Mouse (Mus musculus): ENCODE results near the gene Arnt2. TPM values are rescaled to one million over a fixed set of nuclear protein-coding genes. Genes with fewer than 3 reads are reported as not detected.

The Arnt2 gene
- total RNA-seq, 2 experiments from 2014 or later = 132 to 153 TPM

- no peak for DNase-seq
Measured at GRCm38 (mm10) chr7:84240406-84240805, 169.6 kb downstream of the Arnt2 start.

- DNase-seq = no peak
Measured at GRCm38 (mm10) chr7:84237655-84238054, 172.3 kb downstream of the Arnt2 start.

GRCm38 (mm10) chr7:84231396-84231795 lies 178.6 kb downstream of the Arnt2 start:
- DNase-seq = no peak

DNA sequence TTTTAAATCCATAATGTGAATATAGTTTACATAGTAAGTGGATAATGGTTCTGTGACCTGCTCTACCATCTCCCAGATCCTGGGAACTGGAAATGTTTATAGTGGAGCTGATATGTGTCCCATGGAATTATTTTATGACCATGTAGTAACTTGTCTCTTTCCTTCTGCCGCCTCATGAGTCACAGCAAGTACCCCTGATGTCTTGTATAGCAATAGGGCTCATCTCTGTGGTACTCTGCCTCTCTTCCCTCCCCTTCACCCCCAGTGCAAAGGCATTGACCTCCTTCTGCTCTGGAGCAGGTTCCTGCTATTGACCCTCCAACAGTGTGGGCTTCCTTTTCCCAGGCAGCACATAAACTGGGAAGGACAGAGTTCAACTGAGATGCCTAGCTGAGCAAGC lies 182.3 kb downstream of the Arnt2 start:
- no peak for DNase-seq

DNA sequence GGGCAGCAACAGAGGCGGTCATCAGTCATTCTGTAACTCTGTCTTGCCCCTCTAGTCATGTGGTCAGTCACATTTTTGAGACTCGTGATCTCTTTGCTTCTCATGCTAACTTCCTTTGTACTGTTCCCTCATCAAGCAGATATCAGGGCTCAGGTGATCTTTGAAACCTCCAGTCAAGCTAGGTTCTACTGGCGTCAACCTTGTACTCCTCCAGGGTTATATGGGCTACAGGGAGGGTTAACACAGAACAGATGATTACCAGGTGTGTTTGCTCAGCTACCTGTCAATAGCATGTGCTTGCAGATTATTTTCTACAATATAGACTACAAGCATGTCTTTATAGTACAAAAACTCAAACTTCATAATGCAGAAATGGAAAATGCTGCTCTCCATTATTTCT lies 183.1 kb downstream of the Arnt2 start:
- DNase-seq = no peak

GRCm38 (mm10) chr7:84212112-84212511 lies 197.9 kb downstream of the Arnt2 start:
- DNase-seq = no peak

DNA sequence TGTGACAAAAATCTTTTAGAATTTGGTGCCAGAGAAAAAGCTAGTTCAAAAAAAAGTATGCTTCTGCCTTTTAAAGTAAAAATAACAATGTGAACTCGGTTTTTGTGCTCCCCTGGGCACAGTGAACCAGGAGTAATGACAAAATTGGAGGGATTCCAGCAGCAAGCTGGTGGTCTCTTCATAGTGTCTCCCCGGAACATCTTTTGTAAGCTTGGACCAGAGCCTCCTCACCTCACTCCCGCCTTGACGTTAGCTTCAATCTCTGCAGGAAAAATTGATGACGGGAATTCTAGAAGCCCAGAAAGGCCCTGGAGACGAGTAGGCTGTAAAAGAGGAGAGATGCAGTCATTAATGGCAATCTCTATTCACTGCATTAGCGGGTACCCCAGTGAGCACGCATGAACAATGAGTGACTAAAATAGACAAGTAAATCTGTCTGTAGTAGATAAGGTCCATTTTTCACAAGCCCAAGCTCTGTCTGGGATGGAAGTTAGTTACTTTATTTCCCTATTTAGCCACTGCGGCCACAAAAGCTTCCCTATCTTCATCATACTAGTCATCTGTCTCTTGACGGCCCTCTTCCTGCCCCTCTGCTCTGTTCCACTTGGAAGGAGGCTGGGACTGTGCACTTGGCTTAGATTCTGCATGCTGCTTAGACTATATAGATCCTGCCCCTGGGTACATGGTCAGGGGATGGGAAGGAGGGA lies 199.2 kb downstream of the Arnt2 start:
- no peak for DNase-seq

GRCm38 (mm10) chr7:84203981-84204380 lies 206.0 kb downstream of the Arnt2 start:
- DNase-seq = no peak

DNA sequence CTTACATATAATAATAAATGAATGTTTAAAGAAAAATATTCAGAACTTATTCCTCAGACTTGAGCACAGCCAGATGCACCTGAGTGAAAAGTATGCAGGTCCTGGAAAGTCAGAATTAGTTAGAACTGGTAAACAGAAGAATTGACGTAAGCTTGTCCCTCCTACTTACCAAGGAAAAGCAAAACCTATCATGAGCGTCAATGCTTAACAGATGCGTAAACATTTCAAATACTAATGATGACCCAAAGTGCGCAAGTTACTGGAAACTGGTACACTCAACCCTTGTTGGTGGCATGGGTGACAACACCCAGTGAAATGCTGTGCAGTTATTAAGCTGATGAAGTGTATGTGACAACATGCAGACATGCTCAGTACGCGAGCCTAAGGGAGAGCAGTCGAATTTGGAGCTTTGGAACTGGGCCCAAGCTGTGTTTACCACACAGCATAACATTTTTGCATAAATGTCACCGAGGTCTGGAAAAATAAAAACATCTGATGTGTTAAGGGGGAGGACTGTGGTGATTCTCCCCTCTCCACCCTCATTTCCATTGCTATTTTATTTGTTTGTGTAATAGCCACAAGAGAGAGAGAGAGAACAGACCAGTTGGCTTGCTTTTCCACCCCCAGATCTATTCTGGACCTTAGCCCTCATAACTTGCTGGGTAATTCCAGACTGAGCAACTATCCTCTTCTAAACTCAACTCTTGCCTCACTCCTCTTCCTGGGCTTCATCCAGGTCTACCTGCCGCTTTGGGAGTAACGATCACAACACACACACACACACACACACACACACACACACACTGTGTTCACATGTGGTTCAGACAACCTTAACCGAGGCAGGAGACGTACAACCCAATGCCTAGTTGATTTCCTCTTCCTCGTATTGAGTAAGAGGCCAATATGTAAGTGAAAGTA lies 208.6 kb downstream of the Arnt2 start:
- no peak for DNase-seq

GRCm38 (mm10) chr7:84197208-84197860 lies 212.6 kb downstream of the Arnt2 start:
- DNase-seq = no peak

Other genes starting within 250 kb of the Arnt2 start
- 10 to 100 TPM; 90.7 to 91.0 TPM for gene Gm2115, start 118.8 kb upstream of the Arnt2 start, total RNA-seq (2021)
- 10 to 100 TPM; 16.0 to 20.1 TPM for gene Fah, start 196.5 kb upstream of the Arnt2 start, total RNA-seq (2021)